Mouse (Mus musculus) CH12F3 (cell line): Measurements from ENCODE around the gene Morc3.

Source experiments
- in situ Hi-C: fragments of 300-500 bp; cut with MboI; formaldehyde crosslinking; loops from 2 replicates; pipeline ENCODE4 v1.14.3; 2020; ENCODE audit warnings: low sequenced_read_pairs

Morc3 gene

DNA sequence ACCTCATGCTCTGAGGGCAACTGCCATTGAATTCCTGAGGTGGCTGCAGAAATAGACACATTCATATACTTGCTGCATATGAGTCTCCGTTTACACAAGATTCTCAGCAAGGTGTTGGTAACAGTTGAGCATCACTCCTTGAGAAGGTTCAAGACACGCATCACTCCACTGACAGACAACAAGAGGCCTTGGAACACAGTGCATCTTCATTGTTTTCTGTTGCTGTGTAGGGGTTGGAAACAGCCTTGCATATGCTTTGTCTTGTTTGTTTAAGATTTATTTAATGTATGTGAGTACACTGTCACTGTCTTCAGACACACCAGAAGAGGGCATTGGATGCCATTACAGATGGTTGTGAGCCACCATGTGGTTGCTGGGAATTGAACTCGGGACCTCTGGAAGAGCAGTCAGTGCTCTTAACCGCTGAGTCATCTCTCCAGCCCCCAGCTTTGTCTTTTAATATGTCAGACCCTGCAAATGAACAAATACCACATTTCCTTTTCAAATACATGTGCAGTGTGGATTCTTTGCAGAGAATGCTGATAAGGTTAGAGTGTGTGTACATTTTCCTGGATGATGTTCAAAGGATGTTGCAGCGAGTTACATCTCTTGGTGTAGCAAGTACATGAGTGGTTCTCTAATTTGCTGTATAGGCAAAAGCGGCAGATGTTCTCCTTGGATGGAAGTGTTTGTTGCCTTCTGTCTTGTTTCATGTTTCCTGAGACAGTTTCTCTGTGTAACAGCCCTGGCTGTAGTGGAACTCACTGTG lies 45.9 kb downstream of the Morc3 start:
- in situ Hi-C loops = no loop called here

DNA sequence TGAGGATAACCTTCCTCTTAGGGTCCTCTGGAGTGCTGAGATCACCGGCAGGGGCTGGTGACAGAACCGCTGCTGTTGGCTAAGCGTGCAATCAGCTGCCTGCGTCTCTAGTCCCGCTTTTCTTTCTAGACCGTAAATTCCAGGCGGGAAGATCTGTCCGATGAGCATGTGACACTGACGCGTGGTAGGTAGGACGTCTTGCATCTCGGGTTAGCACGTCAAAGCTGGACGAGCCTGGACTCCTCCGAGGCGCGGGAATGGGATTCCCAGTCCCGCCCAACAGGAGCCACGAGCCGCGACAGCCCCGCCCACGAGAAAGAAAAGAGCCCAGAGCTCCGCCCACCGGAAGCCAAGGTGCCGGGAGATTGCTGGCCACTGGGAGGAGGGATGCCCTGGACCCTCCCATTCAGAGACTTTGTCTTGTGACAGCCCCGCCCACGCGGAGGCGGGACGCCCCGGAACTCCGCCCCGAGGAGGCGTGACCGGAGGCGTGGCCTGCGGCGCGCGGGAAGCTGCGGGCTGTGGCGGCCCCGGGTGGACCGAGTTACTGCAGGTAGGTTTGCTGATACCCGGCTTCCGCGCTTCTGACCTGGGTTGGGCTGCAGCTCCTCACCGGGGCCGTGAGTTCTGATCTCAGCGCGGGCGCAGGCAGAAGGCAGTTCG lies 51.6 kb downstream of the Morc3 start, which contains the start of gene Chaf1b:
Gene Chaf1b (plus strand): TSS at position 479 of the 663 bp plus-strand sequence.
- in situ Hi-C loops = no loop called here

DNA sequence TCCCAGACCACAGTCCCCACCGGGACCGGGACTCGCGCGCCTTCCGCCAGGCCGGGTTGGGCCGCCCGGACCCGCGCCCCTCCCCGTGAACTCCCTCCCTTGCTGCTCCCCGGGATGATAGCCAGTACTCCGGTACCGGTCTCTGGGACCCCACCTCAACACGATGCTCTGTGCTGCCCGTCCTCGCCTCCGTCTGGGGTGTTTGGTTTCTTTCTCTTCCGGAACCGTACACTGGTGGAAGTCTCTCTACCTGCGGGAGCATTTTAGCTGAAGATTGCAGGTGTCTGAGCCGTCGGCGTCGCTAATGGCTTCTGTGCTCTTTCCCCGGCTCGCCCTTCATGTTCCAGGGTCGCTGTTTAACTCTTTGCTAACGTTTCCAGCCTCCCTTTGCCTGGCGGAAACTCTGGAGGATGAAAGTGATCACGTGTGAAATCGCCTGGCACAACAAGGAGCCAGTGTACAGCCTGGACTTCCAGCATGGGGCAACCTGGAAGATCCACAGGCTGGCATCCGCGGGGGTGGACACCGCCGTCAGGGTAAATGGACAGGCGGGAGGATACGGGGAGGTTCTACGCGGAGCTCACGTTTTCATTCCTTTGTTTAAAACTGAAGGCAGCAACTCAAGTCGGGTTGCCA lies 52.3 kb downstream of the Morc3 start:
- in situ Hi-C loops = no loop called here

DNA sequence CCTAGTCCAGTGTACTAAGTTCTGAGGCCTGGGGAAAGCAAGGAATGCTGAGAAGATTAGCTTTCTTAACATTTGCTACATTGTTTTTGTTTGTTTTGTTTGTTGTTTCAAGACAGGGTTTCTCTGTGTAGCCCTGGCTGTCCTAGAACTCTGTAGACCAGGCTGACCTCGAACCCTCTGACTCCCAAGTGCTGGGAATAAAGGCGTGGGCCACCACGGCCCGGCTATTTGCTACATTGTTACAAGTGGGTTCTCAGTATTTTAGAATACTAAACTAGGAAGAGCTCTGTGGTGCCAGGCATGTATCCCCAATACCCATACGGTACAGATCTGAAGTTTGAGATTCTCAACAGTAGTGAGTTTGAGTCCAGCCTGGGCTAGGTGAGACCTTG lies 52.8 kb downstream of the Morc3 start:
- in situ Hi-C loops = no loop called here

DNA sequence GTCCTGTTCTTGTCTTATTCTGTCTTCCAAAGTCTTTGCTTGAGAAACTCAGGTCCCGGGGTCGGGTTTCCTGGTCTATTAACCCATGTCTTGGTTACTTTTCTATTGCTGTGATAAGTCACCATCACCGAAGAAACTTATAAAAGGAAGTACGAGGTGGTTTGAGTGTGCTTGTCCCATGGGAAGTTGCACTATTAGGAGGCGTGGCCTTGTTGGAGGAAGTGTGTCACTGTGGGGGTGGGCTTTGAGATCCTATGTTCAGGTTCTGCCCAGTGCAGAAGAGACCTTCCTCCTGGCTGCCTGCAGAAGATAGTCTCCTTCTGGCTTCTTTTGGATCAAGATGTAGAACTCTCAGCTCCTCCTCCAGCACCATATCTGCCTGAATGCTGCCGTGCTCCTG lies 56.6 kb downstream of the Morc3 start:
- in situ Hi-C loops = no loop called here

DNA sequence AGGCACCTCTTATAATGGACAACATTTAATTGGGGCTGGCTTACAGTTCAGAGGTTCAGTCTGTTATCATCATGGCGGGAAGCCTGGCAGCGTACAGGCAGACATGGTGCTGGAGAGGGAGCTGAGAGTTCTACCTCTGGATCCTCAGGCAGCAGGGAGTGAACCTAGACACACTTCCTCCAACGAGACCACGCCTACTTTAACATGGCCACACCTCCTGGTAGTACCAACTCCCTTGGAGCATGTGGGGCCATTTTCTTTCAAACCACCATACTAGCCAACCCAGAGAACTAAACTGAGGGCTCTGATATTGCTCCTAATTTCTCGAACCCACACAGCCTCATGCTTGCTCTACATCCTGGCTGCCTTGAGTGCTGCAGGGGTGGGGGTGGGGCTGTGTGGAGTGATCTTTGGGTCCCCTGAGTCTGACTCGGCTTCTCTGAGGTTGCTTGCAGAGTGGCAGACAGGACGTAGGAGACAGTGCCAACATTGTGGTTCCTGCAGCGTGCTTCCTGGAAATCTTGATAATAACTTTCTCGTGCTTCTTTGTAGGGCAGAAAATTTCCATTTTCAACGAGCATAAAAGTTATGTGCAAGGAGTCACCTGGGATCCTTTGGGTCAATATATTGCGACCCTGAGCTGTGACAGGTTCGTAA lies 59.2 kb downstream of the Morc3 start:
- in situ Hi-C loops = no loop called here

DNA sequence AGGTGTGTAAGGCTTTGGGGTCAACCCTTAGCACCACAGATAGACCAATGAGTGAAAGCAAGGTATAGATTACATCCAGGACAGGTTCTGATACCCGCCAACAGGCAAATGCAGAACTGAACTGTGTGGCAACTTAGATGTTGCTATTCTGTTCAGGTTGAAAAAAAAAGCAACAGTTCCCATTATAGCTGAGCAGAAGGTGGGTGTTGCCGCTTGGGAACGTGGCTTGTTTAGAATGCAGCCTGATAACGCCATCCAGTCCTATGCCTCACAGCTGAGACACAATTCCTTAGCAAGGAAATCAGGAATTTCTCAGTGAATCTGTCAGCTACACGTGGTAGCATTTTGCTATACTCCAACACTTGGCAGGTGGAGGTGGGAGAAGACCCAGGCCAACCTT lies 61.4 kb downstream of the Morc3 start:
- in situ Hi-C loops = no loop called here

DNA sequence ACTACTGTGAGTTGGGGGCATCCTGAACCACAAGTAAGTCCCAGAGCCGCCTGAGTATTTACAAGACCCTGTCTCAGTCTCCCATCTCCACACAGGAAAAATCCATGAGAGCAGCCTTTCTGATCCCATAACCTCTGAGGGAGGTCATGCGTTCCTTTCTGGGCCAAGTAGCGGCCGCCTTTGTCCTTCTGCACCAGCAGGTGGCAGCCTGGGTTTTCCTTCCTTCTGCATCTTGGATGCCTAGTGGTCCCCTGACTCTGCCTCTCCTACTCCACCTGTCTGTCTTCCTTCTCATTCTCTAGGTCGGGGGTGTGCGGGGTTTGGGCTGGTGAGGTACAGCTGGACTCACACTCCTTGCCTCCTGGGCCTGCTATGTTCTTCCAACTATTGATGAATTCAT lies 71.1 kb downstream of the Morc3 start:
- in situ Hi-C loops = no loop called here

DNA sequence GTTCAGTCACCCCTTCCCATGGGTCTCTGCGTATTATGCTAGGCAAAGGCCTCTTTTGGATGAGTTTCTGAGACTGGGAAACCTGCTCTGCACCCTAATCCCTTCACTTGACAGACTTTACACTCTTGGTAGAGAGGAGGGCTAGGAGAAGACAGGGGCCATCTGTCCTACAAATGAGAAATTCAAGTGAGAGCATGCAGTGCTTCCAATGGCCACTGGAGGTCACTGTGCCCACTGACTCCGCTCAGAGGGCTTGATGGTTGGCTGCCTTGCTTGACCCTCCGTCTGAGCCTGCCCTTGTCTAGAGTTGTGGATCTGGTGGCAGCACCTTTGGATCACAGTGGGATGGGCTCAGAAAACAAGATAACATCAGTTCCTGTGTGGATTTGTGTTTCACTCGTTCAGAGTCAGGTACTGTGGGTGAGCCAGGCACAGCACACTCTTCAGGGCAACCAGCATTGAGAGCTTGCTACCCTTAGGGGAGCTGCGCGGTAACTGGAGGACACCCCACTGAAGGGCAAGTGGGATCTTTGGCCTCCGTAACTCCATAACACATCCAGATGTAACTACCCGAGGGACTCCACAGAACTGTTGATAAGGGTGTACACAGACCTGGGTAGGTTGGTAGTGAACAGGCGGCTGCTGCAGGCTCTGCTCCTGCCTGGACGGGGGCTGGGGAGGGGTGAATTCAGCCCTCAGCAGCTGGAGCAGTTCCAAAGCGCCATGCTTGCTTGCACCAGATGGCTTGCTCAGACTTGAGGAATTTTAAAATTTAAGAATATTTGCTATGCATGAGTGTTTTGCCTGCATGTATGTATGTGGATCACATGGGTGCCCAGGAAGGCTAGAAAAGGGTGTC lies 74.5 kb downstream of the Morc3 start:
- in situ Hi-C loops = no loop called here

DNA sequence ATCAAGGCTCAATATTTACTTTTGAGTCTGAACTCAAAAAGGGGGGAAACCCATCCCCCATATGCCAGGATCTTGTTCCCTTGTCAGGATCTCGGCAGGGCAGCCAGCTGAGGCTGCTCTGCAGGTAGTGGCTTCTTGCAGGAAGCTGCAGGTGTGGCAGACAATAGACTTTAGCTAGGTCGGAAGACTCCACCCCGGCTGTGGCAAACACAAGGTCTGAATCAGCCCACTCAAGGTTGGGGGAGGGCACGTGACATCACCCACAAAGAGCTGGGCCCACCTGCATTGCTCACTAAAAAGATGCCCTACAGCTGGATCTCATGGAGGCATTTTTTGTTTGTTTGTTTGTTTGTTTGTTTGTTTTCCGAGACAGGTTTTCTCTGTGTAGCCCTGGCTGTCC lies 75.8 kb downstream of the Morc3 start:
- in situ Hi-C loops = no loop called here

DNA sequence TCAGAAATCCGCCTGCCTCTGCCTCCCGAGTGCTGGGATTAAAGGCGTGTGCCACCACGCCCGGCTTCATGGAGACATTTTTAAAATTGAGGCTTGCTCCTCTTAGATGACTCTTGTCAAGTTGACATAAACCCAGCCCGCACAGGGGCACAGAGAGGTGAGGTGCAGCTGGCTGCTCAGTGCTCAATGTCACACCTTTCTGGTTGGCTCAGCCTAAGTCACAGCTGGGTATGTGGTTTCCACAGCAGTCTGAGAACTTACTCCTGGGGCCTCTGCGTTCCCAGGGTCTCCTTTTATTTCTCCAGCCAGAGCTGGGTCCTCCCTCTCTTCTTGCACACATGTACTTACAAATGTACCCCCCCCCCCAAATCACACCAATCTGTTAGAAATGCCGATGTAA lies 76.3 kb downstream of the Morc3 start:
- in situ Hi-C loops = no loop called here

DNA sequence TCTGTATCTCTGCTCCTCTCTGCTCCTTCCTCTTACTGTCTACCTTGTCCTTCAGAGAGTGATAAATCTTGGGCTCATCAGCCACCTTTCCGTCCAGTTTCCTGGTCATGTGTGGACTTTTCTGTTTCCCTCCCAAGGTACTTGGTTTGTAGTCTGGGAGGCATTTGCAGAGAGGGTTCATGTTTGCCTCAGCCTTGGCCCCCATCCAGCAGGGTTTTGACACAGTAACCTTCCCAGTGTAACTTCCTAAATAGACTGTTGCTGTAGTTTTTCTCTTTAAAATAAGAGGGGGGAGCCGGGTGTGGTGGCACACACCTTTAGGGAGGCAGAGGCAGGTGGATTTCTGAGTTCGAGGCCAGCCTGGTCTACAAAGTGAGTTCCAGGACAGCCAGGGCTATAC lies 78.0 kb downstream of the Morc3 start:
- in situ Hi-C loops = no loop called here

DNA sequence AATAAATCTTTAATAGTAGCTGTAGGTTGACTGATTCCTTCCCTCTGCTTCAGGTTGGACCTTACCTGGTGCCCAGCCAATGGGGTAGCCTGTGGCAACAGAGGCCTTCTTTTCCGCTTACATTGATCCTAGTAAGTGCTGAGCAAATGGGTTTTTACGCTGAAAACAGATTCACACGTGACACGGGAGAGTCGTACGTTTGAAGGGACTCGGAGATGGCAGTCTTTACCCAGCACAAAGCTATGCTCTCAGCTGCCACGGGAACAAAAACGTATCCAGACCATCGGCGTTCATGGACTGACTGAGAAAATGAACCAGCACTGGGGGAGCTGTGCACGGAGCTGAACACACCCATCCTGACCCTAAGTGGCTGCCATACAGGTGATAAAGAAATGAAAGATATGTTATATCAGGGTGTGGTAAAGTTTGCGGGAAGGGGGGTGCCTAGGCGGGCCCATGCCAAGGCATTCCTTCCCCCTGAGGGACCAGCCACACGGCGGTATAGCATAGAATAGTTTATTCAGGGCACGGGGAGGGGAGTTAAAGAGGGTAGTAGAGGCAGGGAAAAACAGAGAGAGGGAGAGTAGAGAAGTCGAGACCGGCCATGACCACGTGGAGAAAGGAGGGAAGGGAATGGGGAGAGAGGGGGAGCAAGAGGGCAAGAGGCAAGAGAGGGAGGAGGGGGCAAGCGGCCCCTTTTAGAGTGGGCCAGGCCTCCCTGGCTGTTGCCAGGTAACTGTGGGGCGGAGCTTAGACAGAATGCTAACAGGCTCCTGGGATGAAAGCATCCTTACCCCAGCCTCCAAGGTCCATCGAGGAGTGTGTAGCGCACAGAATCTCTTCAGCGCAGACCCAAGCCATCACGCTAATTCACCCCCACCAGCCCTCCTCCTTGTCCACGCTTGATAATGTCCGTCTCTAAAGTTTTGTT lies 79.1 kb downstream of the Morc3 start:
- in situ Hi-C loops = no loop called here

DNA sequence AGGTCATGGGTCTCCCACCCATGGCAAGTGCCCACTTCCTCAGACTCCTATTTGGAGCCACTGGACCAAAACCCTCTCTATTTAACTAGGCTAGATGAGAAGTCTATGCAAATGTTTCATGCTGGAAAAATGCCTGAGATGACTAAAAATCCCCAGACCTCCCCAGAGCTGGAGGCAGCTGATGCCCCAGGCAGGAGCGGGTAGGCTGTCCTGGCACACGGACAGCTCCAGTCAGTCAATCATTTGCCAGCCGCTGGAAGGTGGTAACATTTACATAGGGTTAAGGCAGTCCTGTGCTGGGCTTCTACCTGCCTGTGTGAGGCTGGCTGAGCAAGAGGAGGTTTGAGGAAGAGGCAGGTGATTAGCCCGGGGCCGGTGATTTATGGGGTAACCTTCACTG lies 80.2 kb downstream of the Morc3 start:
- in situ Hi-C loops = no loop called here

DNA sequence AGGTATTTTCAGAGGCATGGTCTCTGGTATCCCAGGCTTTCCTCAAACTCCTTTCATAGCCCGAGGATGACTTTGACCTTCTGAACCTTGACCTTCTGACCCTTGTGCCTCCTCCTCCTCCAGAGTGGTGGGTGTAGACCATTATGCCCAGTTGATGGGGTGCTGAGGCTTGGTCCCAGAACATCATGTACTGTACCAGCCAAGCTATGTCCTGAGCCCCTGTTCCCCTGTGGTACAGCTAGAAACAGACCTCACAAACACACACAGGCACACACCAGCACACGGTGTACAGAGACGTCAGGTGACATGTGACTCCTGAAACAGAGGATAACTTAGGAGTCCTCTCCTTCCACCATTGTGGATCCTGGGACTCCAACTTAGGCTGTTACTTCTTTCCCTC lies 80.9 kb downstream of the Morc3 start:
- in situ Hi-C loops = no loop called here

DNA sequence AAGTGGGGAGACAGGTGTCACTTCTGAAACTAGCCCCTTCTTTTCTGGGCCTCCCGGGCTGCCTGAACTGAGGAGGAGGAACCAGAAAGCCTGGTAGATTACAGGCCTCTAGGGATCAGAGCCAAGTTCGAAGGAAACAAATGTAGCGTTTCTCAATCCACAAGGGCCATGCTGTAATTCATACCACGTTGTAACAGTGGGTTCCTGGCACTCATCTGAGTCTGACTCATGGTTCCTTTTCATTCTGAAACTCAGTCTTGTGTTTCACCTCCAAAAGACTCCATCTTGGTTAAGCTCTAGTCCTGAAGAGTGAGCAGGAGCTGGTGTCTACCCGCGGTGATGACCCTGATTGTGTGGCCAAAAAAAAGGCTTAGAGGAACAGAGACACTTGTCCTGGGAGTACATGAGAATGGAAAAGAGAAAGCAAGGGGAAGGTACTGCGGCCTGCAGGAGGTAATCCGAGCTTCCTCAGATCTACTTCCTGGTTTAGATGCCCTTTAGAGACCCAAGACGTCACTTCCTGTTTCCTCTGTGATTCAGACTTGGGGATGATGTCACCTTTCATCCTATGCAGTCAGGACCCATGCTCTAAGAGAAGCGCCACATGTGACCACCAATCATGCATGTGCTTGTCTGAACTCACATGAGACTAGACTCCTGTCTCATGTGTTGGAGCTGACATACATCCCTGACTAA lies 82.1 kb downstream of the Morc3 start:
- in situ Hi-C loops = no loop called here

DNA sequence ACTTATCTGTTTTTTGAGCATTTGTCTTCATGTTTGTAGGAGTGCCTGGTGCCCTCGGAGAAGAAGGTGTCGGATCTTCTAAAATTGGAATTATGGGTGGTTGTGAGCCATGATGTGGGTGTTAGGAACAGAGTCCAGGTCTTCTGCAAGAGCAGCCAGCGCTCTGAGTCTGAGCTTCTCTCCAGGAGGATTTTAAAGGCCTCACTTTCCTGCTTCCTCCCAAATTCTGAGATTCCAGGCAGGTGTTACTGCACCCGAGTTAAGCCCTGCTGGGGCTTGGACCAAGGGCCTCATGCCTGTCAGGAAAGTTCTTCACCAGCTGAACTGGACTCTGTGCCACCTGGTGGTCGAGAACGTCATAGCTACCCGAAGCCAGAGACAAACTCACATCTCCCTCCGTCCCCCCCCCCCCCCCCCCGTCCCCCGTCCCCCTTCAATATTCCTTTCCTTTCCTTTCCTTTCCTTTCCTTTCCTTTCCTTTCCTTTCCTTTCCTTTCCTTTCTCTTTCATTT lies 83.5 kb downstream of the Morc3 start:
- in situ Hi-C loops = no loop called here

DNA sequence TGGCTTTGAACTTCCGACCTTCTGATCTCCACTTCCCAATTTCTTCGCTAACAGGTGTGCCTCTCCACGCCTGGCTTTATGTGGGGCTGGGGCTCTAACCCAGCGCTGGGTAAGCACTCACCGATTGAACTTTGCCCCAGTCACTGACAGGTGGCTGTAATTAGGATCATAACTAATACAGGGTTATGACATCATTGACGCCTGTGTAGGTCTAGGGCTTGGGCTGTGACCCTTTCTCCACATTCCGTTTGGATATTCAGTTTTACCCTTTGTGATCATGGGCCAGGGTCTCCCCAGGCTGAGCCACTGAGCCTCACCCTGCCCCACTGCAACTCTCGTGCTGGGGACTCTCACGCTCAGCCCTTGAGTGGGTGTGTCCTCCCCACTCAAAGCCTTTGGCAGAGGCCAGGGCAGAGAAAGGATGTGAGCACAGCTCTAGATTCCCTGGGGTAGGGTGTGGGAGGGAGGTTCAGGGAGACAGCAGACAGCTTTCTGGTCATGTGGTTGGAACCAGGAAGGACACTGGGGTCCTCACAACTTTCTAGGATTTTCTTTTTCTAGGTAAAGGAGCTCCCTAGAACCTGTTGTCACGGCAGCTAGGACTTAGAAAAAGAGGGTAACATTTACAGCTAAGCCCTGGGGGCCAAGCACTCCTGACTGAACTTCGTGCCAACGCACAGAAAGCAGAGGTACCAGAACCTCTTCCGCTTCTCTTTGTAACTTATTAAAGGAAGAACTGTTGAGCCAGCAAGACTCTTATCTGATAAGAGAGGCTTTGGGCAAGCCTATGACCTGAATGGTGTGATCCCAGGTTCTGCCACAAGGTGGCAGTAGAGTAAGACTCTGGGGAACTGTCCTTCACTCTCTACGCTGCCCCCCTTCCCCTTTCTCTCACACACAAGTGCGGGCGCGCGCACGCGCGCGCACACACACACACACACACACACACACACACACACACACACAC lies 86.1 kb downstream of the Morc3 start:
- in situ Hi-C loops = no loop called here
